Mouse (Mus musculus): ENCODE data around the gene Cd1d1.
"Not testable (repeated sequence)": the region's sequence is repeated elsewhere in the genome, so short reads cannot be mapped to it uniquely, and the experiment has no call there.

The Cd1d1 gene

DNA sequence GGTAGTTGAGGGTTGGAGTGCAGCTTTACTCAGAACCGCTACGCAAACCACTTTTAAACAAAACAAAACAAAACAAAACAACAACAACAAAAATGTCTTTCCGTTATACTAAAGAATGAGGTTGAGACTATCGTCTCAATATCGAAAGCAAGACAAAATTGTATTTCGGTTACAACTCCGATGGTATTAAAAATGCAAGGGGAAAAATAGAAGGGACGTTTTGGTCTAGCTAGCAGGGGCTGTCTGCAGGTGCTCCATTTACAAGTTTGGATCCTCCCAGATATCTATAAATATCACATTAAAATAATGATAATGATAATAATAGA, at the start of gene Cd1d1:
TSS of gene Cd1d1 (minus strand) at position 27 of the 326 bp plus-strand sequence.
- DNase-seq (ENCODE audit: low read depth, low spot score), result no peak

DNA sequence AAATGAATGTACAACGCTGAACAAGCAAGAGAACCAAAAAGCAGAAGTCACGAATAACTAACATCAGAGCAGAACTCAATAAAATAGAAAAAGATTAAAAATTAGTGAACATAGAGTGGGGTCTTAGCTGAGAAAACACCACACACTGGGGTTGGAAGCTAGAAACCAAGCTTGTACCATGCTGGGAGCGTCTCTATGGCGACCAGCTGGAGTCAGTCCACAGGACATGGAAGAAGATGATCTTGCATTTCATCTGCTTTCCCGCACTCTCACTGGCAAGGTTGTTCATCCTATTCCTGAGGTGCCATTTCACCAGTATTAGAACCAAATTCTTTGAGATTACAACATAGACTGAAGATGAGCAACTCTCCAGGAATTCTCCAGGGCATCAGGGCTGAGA, 48.6 kb upstream of the Cd1d1 start:
- no peak for DNase-seq (ENCODE audit: low read depth, low spot score)

GRCm38 (mm10) chr3:87041733-87042132, 42.5 kb upstream of the Cd1d1 start:
- DNase-seq (ENCODE audit: low read depth, low spot score), result no peak

GRCm38 (mm10) chr3:87038500-87038899, 39.3 kb upstream of the Cd1d1 start:
- no peak for DNase-seq (ENCODE audit: low read depth, low spot score)

GRCm38 (mm10) chr3:87034061-87034460, 34.8 kb upstream of the Cd1d1 start:
- no peak for DNase-seq (ENCODE audit: low read depth, low spot score)

- peak; percentile 6 for DNase-seq (ENCODE audit: low read depth, low spot score)
Measured at GRCm38 (mm10) chr3:87033357-87033756, 34.1 kb upstream of the Cd1d1 start.

DNA sequence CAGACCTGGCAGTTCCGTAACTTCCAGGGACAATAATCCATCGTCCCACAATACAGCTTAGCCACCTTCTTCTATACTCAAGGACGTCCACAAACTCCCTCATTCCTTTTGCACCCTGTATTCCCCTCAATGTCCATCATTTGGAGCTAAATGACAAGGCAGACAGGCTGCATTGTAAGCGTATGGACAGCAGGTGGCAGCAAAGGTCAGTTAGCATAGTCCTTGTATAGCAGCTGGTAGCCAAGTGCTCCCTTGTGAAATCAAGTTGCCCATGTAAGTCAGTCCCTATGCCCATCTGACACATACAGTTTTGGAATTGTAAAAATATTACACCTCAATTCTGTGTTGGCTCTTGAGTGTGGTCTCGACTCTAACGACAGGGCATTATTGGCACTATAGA, 31.6 kb upstream of the Cd1d1 start:
- peak; percentile 4 for DNase-seq (ENCODE audit: low read depth, low spot score)

DNA sequence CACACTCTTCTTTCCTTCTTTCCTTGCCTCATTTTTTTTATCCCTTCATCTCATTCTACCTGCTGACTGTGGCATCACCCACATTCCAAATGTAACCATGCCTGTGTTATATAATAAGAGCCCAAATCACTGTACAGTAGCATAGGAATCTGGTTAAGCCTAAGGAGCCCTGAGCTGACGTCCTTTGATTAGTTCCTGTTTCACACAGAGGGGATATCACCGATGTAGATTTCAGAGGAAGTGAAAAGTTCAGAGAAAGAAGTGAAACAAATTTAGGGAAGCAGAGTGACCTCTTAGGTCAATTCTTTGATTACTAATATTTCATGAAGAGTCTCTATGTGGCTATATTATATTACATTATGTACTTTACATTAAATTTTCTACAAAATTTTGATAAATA, 18.5 kb upstream of the Cd1d1 start:
- no peak for DNase-seq (ENCODE audit: low read depth, low spot score)

GRCm38 (mm10) chr3:87017001-87017400, 17.8 kb upstream of the Cd1d1 start:
- no peak for DNase-seq (ENCODE audit: low read depth, low spot score)

- DNase-seq (ENCODE audit: low read depth, low spot score), result no peak
Measured at GRCm38 (mm10) chr3:87015931-87016330, 16.7 kb upstream of the Cd1d1 start.

- DNase-seq (ENCODE audit: low read depth, low spot score), result not testable (repeated sequence)
Measured at GRCm38 (mm10) chr3:87012406-87012805, 13.2 kb upstream of the Cd1d1 start.

DNA sequence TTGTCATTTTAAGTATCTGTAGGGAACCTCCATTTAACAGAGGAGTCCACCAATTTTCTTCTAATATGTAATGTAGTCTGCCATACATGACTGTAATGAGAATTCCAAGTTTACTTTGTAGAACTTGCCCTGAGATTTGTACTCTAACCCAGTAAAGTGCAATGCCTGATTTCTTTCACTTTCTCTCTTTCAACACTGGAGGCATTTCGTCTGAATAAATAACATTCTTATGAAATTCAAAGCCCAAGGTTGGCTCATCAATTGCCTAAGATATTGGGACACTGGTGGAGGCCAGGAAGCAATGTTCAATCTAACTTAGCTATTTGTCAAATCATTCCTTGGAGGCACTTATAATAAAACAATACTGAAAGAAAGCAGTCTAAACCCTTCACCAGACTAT, 9.0 kb upstream of the Cd1d1 start:
- not testable (repeated sequence) for DNase-seq (ENCODE audit: low read depth, low spot score)

DNA sequence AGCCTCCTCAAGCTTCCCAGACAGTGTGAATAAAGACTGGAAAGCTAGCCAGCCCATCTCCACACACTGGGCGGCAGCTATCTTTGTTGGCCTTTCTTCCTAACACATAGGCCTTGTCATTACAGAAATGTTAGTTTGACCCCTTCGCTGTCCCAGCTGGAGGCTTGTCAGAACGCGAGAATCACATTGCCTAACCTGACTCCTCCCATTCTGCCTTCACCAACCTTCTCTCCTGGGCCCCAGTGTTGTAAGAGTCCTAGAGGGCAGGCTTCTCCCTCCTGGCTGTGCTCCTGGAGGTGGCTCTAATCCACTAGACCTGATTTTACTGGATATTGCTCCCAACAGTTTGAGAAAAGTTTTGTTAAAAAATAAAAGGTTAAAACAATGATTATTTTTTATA, 1.4 kb upstream of the Cd1d1 start:
- DNase-seq (ENCODE audit: low read depth, low spot score), result no peak

DNA sequence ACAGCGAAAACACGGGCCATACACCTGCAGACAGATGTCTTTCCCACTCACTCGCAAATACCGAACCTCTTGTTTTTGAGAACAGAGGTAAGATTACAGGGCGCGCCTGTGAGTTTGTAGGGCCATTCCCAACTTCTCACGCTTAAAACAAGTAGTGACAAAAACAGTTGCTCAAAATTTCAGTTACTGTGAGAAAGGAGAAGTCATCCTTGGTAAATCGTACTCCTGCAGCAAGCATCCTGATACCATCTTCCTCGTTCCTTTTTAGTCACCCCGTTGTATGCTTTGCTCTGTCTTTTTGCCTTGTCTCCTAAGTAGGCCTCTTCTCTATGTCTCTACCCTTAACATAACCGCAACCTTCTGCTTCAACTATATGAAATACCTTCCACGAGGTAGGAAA, 810 bp upstream of the Cd1d1 start:
- DNase-seq (ENCODE audit: low read depth, low spot score), result no peak

GRCm38 (mm10) chr3:86998433-86999414, 517 bp downstream of the Cd1d1 start:
- not testable (repeated sequence) for DNase-seq (ENCODE audit: low read depth, low spot score)

- DNase-seq (ENCODE audit: low read depth, low spot score), result no peak
Measured at GRCm38 (mm10) chr3:86996111-86996510, 3.1 kb downstream of the Cd1d1 start.

- DNase-seq (ENCODE audit: low read depth, low spot score), result no peak
Measured at GRCm38 (mm10) chr3:86995381-86995780, 3.9 kb downstream of the Cd1d1 start.

- not testable (repeated sequence) for DNase-seq (ENCODE audit: low read depth, low spot score)
Measured at GRCm38 (mm10) chr3:86986969-86987368, 12.3 kb downstream of the Cd1d1 start.

DNA sequence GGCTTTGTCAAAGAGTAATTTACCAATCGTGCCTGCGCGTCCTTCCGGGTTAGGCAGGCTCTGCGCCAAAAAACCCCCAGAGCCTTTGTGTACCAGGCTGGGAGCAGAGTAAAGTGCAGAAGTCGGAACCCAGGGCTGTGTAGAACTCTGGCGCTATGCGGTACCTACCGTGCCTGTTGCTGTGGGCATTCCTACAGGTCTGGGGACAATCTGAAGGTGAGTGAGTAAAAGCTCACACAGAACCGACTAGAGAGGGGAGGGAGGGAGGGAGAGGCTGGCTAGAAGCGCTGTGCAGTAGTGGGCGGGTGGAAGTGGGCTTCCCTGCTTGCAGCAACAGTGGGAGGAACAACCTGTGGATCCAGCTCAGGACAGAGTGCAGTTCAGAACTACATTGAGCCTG, 12.8 kb downstream of the Cd1d1 start:
- no peak for DNase-seq (ENCODE audit: low read depth, low spot score)

GRCm38 (mm10) chr3:86983382-86983781, 15.9 kb downstream of the Cd1d1 start:
- DNase-seq (ENCODE audit: low read depth, low spot score), result no peak

- peak; percentile 30 for DNase-seq (ENCODE audit: low read depth, low spot score)
Measured at GRCm38 (mm10) chr3:86976546-86976945, 22.7 kb downstream of the Cd1d1 start.

GRCm38 (mm10) chr3:86975150-86975549, 24.1 kb downstream of the Cd1d1 start:
- DNase-seq (ENCODE audit: low read depth, low spot score), result no peak

DNA sequence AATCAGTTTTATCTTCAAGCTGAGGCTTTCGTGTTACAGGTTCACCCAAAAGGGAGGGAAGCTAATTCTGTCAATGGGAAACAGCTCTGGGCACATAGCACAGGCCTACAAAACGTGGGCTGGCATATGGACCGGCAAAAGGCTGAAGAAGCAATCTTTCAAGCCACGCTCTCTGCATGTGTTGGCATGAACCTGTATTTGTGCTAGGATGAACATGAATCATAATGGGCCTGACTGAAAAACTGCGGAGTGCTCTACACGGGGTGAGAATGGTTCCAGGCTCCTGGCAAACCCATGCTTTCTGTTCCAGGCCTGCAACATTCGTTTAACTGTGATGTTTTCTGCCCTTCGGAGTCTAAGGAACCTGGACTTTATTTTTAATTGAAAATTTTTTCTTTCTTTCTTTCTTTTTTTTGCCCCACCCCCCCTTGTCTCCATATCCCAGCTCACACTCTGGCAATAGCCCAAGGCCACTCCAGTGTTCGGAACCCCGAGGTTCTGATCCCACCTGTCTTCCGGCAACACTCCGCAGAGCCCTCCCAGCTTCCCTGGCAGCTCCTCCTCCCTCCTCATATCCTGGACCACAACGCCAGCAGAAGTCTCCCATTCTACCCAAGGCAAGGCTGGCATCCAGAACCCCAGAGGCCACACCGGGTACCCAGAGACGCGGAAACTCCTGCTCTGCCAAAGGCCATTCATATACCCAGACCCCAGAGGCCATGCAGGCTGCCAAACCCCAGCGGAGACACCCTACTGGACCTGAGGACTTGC, 36.4 kb downstream of the Cd1d1 start:
- DNase-seq (ENCODE audit: low read depth, low spot score), result no peak

All from c-Kit-negative CD71-positive TER-119-positive erythroid progenitor cells, embryonic 14.5 days (primary cell).